Mouse (Mus musculus): ENCODE measurements around the gene Izumo4.

DNA sequence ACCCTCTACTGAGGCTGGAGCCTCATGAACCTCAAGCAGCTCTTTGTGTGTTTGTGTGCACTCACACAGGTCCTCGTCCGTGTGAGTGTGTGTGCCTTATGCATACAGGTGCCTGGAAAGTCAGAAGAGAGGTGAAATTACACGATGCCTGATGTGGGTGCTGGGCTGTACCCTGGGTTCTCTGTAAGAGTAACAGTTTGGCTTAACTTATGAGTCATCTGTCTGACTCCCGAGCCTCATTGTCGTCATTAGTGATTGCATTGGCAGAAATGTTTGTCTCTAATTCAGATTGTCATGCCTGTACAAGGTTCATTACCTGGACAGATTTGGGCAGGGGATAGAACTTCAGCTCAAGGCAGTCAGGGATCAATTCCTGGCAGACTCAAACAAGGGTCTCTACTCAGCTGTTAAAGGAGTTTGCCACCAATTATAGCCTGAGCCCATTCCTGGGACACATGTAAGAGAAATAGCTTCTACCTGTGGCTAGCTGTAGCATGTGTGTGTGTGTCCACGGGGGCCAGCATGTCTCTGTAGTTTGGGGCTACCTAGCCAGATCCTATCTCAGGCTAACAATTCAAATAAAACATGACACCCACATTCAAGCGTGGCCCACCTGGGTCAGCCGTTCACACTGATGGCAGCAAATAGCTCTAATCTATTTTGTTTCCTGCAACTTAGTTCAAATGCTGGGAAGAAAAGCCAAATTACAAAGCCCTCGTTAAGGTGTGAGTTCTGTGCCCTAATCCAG lies 24.7 kb upstream of the Izumo4 start:
- TF ChIP-seq CTCF (IDR thresholded peaks at IDR 0.05; ENCODE audit: low read depth, low read length) (no peak; the same call in 1 of the 2 replicates), POLR2A (IDR thresholded peaks at IDR 0.05; ENCODE audit: borderline replicate concordance, low read depth, low read length) (peak; percentile 56; the same call in 1 of the 2 replicates)

All from bone marrow macrophage, adult 2 months (primary cell).